Mouse (Mus musculus): Measurements from ENCODE around the gene C8g. TPM values are rescaled to one million over a fixed set of nuclear protein-coding genes. Genes with fewer than 3 reads are reported as not detected.
A peak's percentile ranks its signal among the peaks of the same experiment; 100 is the strongest.

The C8g gene
- polyA plus RNA-seq, 1 experiment: 4.2 TPM

DNA sequence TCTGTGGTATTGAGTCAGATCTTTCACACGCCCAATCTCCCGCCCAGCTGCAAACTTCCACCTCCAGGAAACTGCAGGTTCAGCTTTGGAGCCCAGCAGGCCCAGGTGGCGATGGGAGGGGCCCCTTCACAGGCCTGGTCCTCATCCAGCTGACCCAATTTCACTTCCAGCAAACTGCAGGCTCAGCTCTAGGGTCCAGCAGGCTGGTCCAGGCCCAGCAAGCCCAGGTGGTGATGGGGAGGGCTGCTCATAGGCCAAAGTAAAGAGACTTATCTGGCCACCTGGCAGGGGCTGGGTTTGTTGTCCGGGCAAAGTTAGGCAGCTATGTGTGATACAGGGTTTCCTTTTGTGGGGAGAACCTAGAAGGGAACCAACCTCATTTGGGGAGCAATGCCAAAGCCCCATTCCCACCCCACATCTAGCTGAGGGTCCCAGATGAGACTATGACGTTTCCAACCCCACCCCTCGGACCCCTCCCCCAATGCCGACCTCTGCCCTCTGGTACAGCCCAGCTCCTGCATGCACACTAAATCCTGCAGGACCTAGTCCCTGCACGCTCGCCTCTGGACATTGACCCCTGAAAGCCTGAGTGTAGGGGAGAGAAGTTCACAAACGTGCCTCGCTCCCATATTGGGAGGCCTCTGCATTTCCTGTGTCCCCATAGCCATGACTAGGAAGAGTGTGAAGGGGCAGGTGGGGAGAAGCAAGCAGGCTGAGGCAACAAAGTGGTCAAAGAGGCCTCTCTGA is 16.4 kb downstream of the C8g start:
- Histone ChIP-seq H3K27ac (ENCODE audit: insufficient read depth, low read length) (peak overlapping the region; percentile 93), H3K4me1 (ENCODE audit: control insufficient read depth, insufficient read depth, low read length) (peaks cover 62% of the 10 kb centered on the region), H3K4me3 (replicated peaks; ENCODE audit: insufficient read depth, low read depth, low read length) (no peak overlapping the region), H3K27me3 (ENCODE audit: control insufficient read depth, insufficient read depth, low read length) (no peaks in the 10 kb centered on the region)
- 30% methylated on average over 11 of the region's 11 CpGs for WGBS
- TF ChIP-seq CTCF (IDR thresholded peaks at IDR 0.05; ENCODE audit: borderline replicate concordance, insufficient read depth, low read depth, low read length) (no peak), POLR2A (IDR thresholded peaks at IDR 0.05; ENCODE audit: borderline replicate concordance, insufficient read depth, low read length) (no peak)
- peak; percentile 95 to 98 for DNase-seq

GRCm38 (mm10) chr2:25482969-25483368 is 18.6 kb downstream of the C8g start:
- H3K4me1 ChIP-seq (ENCODE audit: control insufficient read depth, insufficient read depth, low read length): peaks cover 54% of the 10 kb centered on the region
- no peaks in the 10 kb centered on the region for H3K27me3 ChIP-seq (ENCODE audit: control insufficient read depth, insufficient read depth, low read length)
- no peak for TF ChIP-seq POLR2A (IDR thresholded peaks at IDR 0.05; ENCODE audit: borderline replicate concordance, insufficient read depth, low read length)
- TF ChIP-seq CTCF (IDR thresholded peaks at IDR 0.05; ENCODE audit: borderline replicate concordance, insufficient read depth, low read depth, low read length): peak; percentile 68
- H3K4me3 ChIP-seq (replicated peaks; ENCODE audit: insufficient read depth, low read depth, low read length): no peak overlapping the region
- 30% methylated on average over 7 of the region's 7 CpGs for WGBS
- peak overlapping the region; percentile 36 for H3K27ac ChIP-seq (ENCODE audit: insufficient read depth, low read length)
- DNase-seq: peak; percentile 69 to 73

GRCm38 (mm10) chr2:25480541-25480940 is 21.0 kb downstream of the C8g start:
- peaks cover 58% of the 10 kb centered on the region for H3K4me1 ChIP-seq (ENCODE audit: control insufficient read depth, insufficient read depth, low read length)
- TF ChIP-seq CTCF (IDR thresholded peaks at IDR 0.05; ENCODE audit: borderline replicate concordance, insufficient read depth, low read depth, low read length): no peak
- no peak for TF ChIP-seq POLR2A (IDR thresholded peaks at IDR 0.05; ENCODE audit: borderline replicate concordance, insufficient read depth, low read length)
- 93% methylated on average over 1 of the region's 1 CpGs for WGBS
- no peak for DNase-seq
- H3K27me3 ChIP-seq (ENCODE audit: control insufficient read depth, insufficient read depth, low read length): no peaks in the 10 kb centered on the region
- no peak overlapping the region for H3K4me3 ChIP-seq (replicated peaks; ENCODE audit: insufficient read depth, low read depth, low read length)
- H3K27ac ChIP-seq (ENCODE audit: insufficient read depth, low read length): no peak overlapping the region

GRCm38 (mm10) chr2:25479551-25480311 is 21.8 kb downstream of the C8g start:
- TF ChIP-seq CTCF (IDR thresholded peaks at IDR 0.05; ENCODE audit: borderline replicate concordance, insufficient read depth, low read depth, low read length) (no peak), POLR2A (IDR thresholded peaks at IDR 0.05; ENCODE audit: borderline replicate concordance, insufficient read depth, low read length) (no peak)
- H3K27me3 ChIP-seq (ENCODE audit: control insufficient read depth, insufficient read depth, low read length): no peaks in the 10 kb centered on the region
- WGBS: 66% methylated on average over 10 of the region's 10 CpGs
- no peak overlapping the region for H3K4me3 ChIP-seq (replicated peaks; ENCODE audit: insufficient read depth, low read depth, low read length)
- peaks cover 61% of the 10 kb centered on the region for H3K4me1 ChIP-seq (ENCODE audit: control insufficient read depth, insufficient read depth, low read length)
- H3K27ac ChIP-seq (ENCODE audit: insufficient read depth, low read length): no peak overlapping the region
- no peak for DNase-seq

- H3K4me3 ChIP-seq (replicated peaks; ENCODE audit: insufficient read depth, low read depth, low read length): no peak overlapping the region
- 8% methylated on average over 3 of the region's 3 CpGs for WGBS
- H3K27me3 ChIP-seq (ENCODE audit: control insufficient read depth, insufficient read depth, low read length): no peaks in the 10 kb centered on the region
- H3K4me1 ChIP-seq (ENCODE audit: control insufficient read depth, insufficient read depth, low read length): peaks cover 59% of the 10 kb centered on the region
- peak overlapping the region; percentile 98 for H3K27ac ChIP-seq (ENCODE audit: insufficient read depth, low read length)
- peak; percentile 29; the same call in 1 of the 2 replicates for TF ChIP-seq POLR2A (IDR thresholded peaks at IDR 0.05; ENCODE audit: borderline replicate concordance, insufficient read depth, low read length)
- TF ChIP-seq CTCF (IDR thresholded peaks at IDR 0.05; ENCODE audit: borderline replicate concordance, insufficient read depth, low read depth, low read length): 0 out of 2 replicates have a peak, but pooled peaks have one; percentile 13
- peak; percentile 95 to 98 for DNase-seq
Observed at GRCm38 (mm10) chr2:25477967-25478675, 23.4 kb downstream of the C8g start.

- 68% methylated on average over 8 of the region's 8 CpGs for WGBS
- Histone ChIP-seq H3K4me1 (ENCODE audit: control insufficient read depth, insufficient read depth, low read length) (peaks cover 60% of the 10 kb centered on the region), H3K27ac (ENCODE audit: insufficient read depth, low read length) (peak overlapping the region; percentile 98), H3K27me3 (ENCODE audit: control insufficient read depth, insufficient read depth, low read length) (no peaks in the 10 kb centered on the region), H3K4me3 (replicated peaks; ENCODE audit: insufficient read depth, low read depth, low read length) (no peak overlapping the region)
- DNase-seq: no peak
- TF ChIP-seq CTCF (IDR thresholded peaks at IDR 0.05; ENCODE audit: borderline replicate concordance, insufficient read depth, low read depth, low read length) (no peak), POLR2A (IDR thresholded peaks at IDR 0.05; ENCODE audit: borderline replicate concordance, insufficient read depth, low read length) (no peak)
Observed at GRCm38 (mm10) chr2:25477541-25477940, 24.0 kb downstream of the C8g start.

DNA sequence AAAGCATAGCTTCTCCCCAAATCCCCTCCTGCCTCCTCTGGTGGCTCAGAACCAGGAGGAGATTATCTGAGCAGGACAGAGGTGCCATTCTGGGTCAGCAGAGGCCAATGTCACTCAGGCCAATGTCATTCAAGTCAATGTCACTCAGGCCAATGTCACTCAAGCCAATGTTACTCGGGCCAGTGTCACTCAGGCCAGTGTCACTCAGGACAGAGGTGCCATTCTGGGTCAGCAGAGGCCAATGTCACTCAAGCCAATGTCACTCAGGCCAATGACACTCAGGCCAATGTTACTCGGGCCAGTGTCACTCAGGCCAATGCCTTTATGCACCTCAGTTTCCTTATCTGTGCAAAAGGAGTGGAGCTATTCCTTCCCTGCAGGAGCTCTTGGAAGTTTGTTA is 29.0 kb downstream of the C8g start:
- WGBS: 95% methylated on average over 2 of the region's 2 CpGs
- H3K4me3 ChIP-seq (replicated peaks; ENCODE audit: insufficient read depth, low read depth, low read length): no peak overlapping the region

More for the DNA sequence above, 29.0 kb downstream of the C8g start:
- Histone ChIP-seq H3K27me3 (ENCODE audit: control insufficient read depth, insufficient read depth, low read length) (no peaks in the 10 kb centered on the region), H3K4me1 (ENCODE audit: control insufficient read depth, insufficient read depth, low read length) (peaks cover 67% of the 10 kb centered on the region), H3K27ac (ENCODE audit: insufficient read depth, low read length) (no peak overlapping the region)
- no peak for DNase-seq
- TF ChIP-seq CTCF (IDR thresholded peaks at IDR 0.05; ENCODE audit: borderline replicate concordance, insufficient read depth, low read depth, low read length) (no peak), POLR2A (IDR thresholded peaks at IDR 0.05; ENCODE audit: borderline replicate concordance, insufficient read depth, low read length) (no peak)
